Comparison of ENCODE assay signal across 7 mouse cellular contexts in the genomic region with DNA sequence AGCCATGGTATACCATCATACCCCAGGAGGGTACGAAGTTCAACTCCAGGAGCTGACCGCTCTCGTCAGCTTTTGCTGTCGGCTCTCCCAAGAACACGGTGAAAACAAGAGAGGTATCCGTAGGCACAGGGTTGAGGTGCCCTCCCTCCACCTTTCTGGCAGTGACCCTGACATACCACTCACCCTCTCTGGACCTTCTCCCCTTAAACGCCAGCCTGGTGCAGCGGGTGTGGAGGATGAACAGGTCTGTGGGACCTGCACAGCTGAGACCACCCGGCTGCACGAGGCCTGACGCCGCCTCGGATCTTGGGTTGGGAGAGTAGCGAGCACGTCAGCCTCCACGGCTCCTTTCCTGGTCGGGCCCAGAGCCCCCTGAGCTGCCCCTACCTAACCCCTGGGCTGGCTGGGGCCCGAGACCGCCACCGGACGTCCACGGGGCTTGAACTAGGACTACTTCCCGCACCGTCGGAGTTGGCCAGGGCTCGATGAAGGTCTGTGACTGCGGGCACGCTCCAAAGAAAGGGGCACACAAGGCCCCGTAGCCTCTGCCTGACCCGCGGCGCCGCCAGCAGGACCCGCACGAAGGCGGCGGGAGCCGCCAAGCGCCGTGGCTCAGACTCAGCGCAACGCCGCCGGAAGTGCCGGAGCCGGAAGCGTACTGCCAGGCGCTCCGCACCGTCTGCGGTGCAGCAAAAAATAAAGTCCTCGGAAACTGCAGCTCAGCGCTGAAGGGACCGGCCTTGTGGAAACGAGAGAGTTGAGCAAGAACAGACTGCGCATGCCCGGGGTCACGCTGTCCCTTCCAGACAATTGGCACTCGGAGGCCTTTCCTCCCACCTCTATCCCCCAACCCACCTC. TPM values are rescaled to one million over a fixed set of nuclear protein-coding genes. Genes with fewer than 3 reads are reported as not detected.
DNase-seq lines count a peak whose midpoint lies in the region; ATAC-seq and TF ChIP-seq lines count a peak whose summit lies in the region.

A gene (minus strand): TSS at position 648 of the 858 bp plus-strand sequence.

- TF ChIP-seq CTCF in intestine, postnatal 0 days (IDR thresholded peaks at IDR 0.05; ENCODE audit: low read depth): peak; percentile 31
- TF ChIP-seq CTCF in small intestine, adult 2 months (IDR thresholded peaks at IDR 0.05; ENCODE audit: extremely low read depth, insufficient read length, insufficient replicate concordance, low read depth, low read length): no peak

- H3K27me3 ChIP-seq in intestine, postnatal 0 days (replicated peaks; ENCODE audit: control insufficient read depth, insufficient read depth, low read length): no peaks in the 10 kb centered on the region
- no peaks in the 10 kb centered on the region for H3K27me3 ChIP-seq in midbrain, embryonic 12.5 days
- no peaks in the 10 kb centered on the region for H3K27me3 ChIP-seq in small intestine, adult 2 months (ENCODE audit: control insufficient read depth, insufficient read depth, low read length)

- peak within 1 kb of the TSS; percentile 80 for H3K4me2 ChIP-seq in intestine, postnatal 0 days (replicated peaks; ENCODE audit: low read depth)
- H3K4me2 ChIP-seq in midbrain, embryonic 12.5 days (replicated peaks): peak within 1 kb of the TSS; percentile 99

- peak within 1 kb of the TSS; percentile 97 for H3K4me3 ChIP-seq in intestine, postnatal 0 days (ENCODE audit: low read depth, low read length)
- H3K4me3 ChIP-seq in midbrain, embryonic 12.5 days: peak within 1 kb of the TSS; percentile 91
- H3K4me3 ChIP-seq in small intestine, adult 2 months (ENCODE audit: low read depth, low read length): peak within 1 kb of the TSS; percentile 74

- peak; percentile 70 for TF ChIP-seq POLR2A in small intestine, adult 2 months (IDR thresholded peaks at IDR 0.05; ENCODE audit: low read depth, low read length)

- intact Hi-C loops in left cerebral cortex, postnatal 4 days (cut with DNase I): no loop called here

- peak; percentile 92 for DNase-seq in adrenal gland, adult 8-10 months
- DNase-seq in embryo, embryonic 9.5 days (ENCODE audit: extremely low spot score): peak; percentile 99
- peak; percentile 59 for DNase-seq in gonadal fat pad, adult 2 months (ENCODE audit: low read depth)
- peak; percentile 97 for DNase-seq in left cerebral cortex, postnatal 4 days

- peak within 1 kb of the TSS; percentile 3; the same call in 1 of the 2 replicates for H3K27ac ChIP-seq in intestine, postnatal 0 days (ENCODE audit: low read depth, low read length)
- H3K27ac ChIP-seq in midbrain, embryonic 12.5 days (replicated peaks): peak within 1 kb of the TSS; percentile 89
- H3K27ac ChIP-seq in small intestine, adult 2 months (ENCODE audit: insufficient read depth, low read depth, low read length): no peak within 1 kb of the TSS

- peaks cover 5% of the 10 kb centered on the region; the same call in 1 of the 2 replicates for H3K4me1 ChIP-seq in intestine, postnatal 0 days (replicated peaks; ENCODE audit: control insufficient read depth, insufficient read depth, low read length)
- peaks cover 18% of the 10 kb centered on the region for H3K4me1 ChIP-seq in midbrain, embryonic 12.5 days
- peaks cover 6% of the 10 kb centered on the region; the same call in 1 of the 2 replicates for H3K4me1 ChIP-seq in small intestine, adult 2 months (ENCODE audit: control insufficient read depth, insufficient read depth, insufficient read length, low read length)

- peaks cover 26% of the 10 kb centered on the region for H3K36me3 ChIP-seq in intestine, postnatal 0 days (ENCODE audit: control insufficient read depth, insufficient read depth)
- peaks cover 38% of the 10 kb centered on the region for H3K36me3 ChIP-seq in midbrain, embryonic 12.5 days
- peaks cover 22% of the 10 kb centered on the region for H3K36me3 ChIP-seq in small intestine, adult 2 months (ENCODE audit: control insufficient read depth, insufficient read depth, low read length)

- no peaks in the 10 kb centered on the region for H3K9me3 ChIP-seq in intestine, postnatal 0 days (ENCODE audit: control insufficient read depth)
- no peaks in the 10 kb centered on the region for H3K9me3 ChIP-seq in midbrain, embryonic 12.5 days

- peak; percentile 77 for ATAC-seq in intestine, postnatal 0 days
- ATAC-seq in midbrain, embryonic 12.5 days (ENCODE audit: low FRiP score, low read depth): peak; percentile 84

- 1% methylated on average over 59 of the region's 59 CpGs for WGBS in intestine, postnatal 0 days
- 2% methylated on average over 59 of the region's 59 CpGs for WGBS in midbrain, embryonic 12.5 days
- WGBS in small intestine, adult 2 months: under 1% methylated on average over 59 of the region's 59 CpGs

- peak within 1 kb of the TSS; percentile 88 for H3K9ac ChIP-seq in intestine, postnatal 0 days (ENCODE audit: low read depth, low read length)
- peak within 1 kb of the TSS; percentile 96 for H3K9ac ChIP-seq in midbrain, embryonic 12.5 days (replicated peaks)

RNA-seq across cellular contexts. Expression of the gene that starts here (rescaled TPM):
- total RNA-seq in adrenal gland, adult 8-10 months (2022): 10 to 100 TPM; 62.8 to 71.6 (median 70.5) TPM
- polyA plus RNA-seq in gonadal fat pad, adult 2 months (2012; rRNA removed): 31.7 and 31.9 TPM in 2 replicates
- polyA plus RNA-seq in intestine, postnatal 0 days (2015; fragmentation: Nextera tagmentation; extraction: Ambion mirVana): 45.5 and 48.5 TPM in 2 replicates
- total RNA-seq in left cerebral cortex, postnatal 4 days (2021): 10 to 100 TPM; 40.2 to 45.5 TPM
- polyA plus RNA-seq in midbrain, embryonic 12.5 days (2016; fragmentation: Nextera tagmentation; extraction: Ambion mirVana): 64.2 and 67.6 TPM in 2 replicates
- 24.1 and 29.0 TPM in 2 replicates for polyA plus RNA-seq in small intestine, adult 2 months (2012; rRNA removed)
